Mouse (Mus musculus) erythroblast, embryonic 14.5 days (primary cell): ENCODE results near the gene Asb1.

ENCODE experiments used
- GATA1 ChIP-seq: IDR thresholded peaks from 2 replicates; pipeline ENCODE4 v1.6.1; 2012; ENCODE audit warnings: low read length, inconsistent platforms, mixed read lengths
- TAL1 ChIP-seq: IDR thresholded peaks from 3 replicates; pipeline ENCODE4 v1.6.1; 2012; ENCODE audit warnings: low read length, inconsistent platforms, mixed read lengths

- TF ChIP-seq GATA1 (no peak), TAL1 (no peak)
Observed at GRCm38 (mm10) chr1:91532892-91533291, 7.5 kb upstream of the Asb1 start.
